Mouse (Mus musculus) brain, embryonic 14.5 days (tissue): ENCODE measurements around the gene Rasgef1b. TPM values are rescaled to one million over a fixed set of nuclear protein-coding genes. Genes with fewer than 3 reads are reported as not detected.

Experiments used
- DNase-seq: peaks from one replicate; pipeline ENCODE4 v3.0.0-alpha.2; 2011; ENCODE audit warnings: low read depth
- CTCF ChIP-seq: fragments of 200-500 bp; IDR thresholded peaks from 2 replicates; pipeline ENCODE4 v1.5.1; 2012; ENCODE audit warnings: inconsistent platforms, mild to moderate bottlenecking, moderate library complexity, borderline replicate concordance; ENCODE audit not compliant: insufficient read depth, insufficient read length; ENCODE audit errors: extremely low read depth
- POLR2A ChIP-seq: fragments of 200-500 bp; IDR thresholded peaks from 2 replicates; pipeline ENCODE4 v1.6.1; 2012; ENCODE audit warnings: mild to moderate bottlenecking, inconsistent platforms, borderline replicate concordance; ENCODE audit not compliant: poor library complexity, insufficient read depth, insufficient read length, severe bottlenecking; ENCODE audit errors: extremely low read depth
- polyA plus RNA-seq: library from polyadenylated mRNA; depleted of rRNA; stranded (reverse); fragments of >200 nt; gene quantifications from 2 replicates; pipeline ENCODE4 v1.2.3, GENCODE M21; 2012

The Rasgef1b gene
- polyA plus RNA-seq, 1 experiment, result 37.4 TPM

DNA sequence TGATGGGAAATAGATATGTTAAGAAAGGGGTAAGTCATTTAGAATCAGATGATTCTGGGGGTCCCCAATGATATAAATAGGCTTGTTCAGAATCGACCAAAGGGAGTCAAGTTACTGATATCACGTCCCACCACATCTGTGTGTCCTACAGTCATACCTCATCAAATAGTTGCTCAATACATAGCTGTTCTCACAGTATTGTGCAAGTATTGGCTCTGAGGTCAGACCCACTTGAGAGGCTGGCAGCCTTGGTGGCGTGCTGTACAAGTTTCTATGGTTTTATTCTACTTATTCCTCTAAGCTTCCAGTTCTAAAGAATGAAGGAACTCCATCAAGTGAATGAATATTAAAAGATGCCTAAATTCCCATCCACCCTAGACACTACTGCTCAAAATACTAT is 445.2 kb downstream of the Rasgef1b start:
- no peak for TF ChIP-seq POLR2A
- no peak for TF ChIP-seq CTCF
- no peak for DNase-seq

DNA sequence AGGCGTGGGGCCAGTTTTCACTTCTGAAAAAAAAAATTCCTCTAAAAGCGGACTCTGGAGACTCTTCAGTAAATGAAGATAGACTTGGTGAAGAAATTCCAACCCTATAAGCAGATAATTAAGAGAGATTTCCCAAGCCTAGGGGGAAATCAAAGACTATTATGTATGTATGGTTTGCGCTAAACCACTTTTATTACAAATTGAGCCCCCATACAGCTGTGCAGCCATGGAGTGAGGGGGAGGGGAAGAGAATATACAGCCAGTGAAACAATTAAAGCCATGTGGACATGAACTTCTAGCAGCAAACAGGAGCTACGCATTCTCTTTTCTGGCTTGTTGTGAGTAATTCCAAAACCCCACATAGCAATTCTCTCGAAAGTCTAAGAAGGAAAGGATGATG is 448.3 kb downstream of the Rasgef1b start:
- TF ChIP-seq CTCF (no peak), POLR2A (no peak)
- peak; percentile 39 for DNase-seq

DNA sequence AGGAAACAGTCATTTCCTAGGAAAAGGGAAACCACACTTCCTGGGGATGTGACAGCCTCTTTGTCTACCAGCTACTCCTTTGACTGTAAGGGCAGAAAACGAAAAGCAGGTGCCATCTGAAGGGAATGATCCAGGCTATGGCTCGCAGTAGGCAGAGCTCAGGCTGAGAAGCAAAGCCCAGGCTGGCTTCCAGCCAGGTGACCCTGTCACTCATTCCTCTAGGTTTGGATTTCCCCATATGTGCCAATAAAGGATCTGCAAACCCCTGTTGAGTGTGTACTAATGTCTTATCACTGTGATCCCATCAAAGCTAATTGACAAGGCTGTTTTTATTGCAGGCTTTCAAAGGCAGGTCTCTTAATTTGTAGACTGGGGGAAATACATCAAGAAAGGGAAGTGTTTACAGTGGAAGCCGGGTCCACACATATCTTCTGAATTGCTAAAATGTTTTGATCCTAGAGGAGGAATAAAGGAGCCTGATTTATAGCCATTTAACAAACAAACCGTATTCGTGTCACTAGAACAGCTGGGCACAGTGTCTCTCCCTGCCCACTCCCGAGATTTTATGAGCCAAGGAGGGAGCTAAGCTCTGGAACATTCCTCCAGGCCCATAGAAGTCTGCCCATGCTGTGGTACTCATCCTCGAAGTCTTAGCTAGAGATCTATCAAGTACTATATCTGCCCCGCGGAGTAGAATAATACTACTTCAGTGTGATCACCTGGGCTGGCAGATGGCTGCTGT is 449.7 kb downstream of the Rasgef1b start:
- TF ChIP-seq POLR2A (no peak), CTCF (no peak)
- peak; percentile 91 for DNase-seq

DNA sequence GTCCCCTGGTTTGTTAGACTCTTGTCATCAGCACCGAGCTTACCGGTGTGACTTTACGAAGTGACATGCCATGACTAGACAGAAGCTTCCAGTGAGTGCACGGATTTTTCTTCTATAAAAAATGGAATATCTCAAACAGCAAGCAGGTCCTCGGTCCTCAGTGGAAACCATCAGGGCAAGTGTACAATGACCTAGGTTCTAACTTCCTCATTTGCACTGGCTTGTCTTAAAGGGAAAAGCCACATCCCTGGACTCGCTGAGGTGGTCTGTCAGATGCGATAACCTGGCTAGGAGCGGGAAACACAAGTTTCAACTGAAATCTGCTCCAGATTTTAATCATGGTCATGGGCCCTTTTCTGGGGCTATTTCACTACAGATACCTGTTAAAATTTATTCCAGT is 450.5 kb downstream of the Rasgef1b start:
- no peak for DNase-seq
- TF ChIP-seq POLR2A (no peak), CTCF (no peak)

DNA sequence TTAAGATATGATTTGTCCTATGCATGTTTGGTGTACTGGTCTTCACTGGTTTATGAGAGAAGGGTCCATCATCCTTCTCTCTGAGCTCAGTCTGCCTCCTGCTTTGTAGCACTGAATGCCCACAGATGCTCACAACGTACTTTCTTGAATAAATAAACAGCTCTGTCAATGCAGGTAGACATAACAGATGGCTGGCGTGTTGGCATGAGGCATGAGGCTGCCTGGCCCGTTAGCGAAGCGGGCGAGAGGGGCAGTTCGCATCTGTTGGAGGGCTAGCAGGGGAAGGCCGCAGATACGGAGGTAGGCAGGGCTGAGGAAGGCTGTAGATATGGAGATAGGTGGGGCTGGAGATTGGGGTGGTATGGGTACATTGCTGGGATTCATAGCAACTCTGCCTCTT is 451.3 kb downstream of the Rasgef1b start:
- DNase-seq, result peak; percentile 85
- TF ChIP-seq CTCF (no peak), POLR2A (no peak)

DNA sequence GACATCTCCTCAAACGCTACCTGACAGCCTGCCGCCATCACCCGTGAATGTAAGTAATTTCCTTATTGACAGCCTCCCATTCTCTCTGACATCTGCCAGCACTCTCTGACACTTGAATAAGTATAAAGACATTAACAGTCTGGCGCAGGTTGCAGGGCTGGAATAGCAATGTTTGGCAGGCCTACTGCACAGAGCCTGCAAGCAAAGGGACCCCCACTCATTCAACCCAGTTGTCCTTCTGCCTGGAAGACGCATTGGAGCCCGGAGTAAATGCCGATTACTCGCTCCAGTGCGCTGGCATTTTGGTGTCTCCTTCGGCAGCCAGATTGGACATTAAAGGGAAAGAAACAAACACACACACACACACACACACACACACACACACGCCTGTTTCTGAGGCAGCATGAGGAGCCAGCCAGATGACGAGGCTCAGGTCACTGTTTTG is 454.7 kb downstream of the Rasgef1b start:
- TF ChIP-seq POLR2A, result no peak
- no peak for TF ChIP-seq CTCF
- DNase-seq, result peak; percentile 98

DNA sequence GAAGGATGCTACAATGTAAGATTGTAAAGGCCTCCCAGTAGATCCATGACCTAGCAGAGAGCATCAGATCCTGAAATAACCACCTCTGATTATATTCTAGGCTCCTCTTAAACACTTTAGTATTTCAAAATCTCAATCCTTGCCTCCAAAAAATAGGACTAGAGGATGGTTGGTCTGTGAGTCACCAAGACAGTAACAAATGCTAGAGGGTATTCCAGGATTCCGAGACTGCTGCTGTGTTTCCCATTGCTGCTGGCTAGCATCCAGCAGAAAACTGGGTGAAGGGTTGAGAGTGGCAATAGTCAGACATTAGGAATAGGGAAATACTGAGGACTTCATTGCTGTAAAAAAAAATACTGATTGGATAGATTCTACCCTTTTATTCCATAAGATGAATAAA is 457.3 kb downstream of the Rasgef1b start:
- TF ChIP-seq POLR2A (no peak), CTCF (no peak)
- DNase-seq, result no peak

DNA sequence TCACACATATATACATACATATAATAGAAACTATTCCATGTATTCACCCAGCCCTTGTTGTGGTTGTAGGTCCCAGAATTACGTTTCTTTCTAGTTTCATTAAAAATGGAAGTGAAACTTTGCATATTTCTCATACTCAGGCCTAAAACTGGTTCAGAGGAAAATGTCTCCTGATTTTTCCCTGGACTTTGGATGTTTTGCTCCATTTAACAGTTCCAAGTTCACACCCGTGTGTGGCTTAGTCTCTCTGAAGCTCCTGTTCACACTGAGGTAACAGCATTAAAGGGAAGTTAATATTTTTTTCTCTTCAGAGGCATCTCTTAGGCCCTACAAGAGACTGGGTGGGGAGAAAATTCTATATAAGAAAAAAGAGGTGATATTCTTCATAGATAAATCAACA is 459.7 kb downstream of the Rasgef1b start:
- TF ChIP-seq CTCF (no peak), POLR2A (no peak)
- DNase-seq, result no peak

DNA sequence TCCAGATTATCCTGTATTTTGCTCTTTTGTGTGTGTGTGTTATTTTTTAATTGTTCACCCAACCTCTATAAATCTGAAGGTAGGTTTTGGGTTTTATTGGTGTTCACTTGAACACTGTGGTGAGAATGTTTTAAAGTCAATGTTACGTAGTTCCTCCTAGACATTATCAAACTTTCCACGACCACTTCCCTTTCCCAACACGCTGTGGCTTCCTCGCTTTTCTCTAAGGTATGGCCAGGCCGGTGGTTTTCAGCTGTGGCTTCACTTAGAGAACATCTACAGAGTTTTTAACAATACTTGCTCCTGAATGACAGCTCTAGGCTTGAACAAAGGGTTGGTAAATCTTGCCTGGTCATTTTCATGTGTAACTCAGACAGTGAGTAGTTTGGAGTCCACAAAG is 461.5 kb downstream of the Rasgef1b start:
- DNase-seq, result no peak
- TF ChIP-seq POLR2A (no peak), CTCF (no peak)

DNA sequence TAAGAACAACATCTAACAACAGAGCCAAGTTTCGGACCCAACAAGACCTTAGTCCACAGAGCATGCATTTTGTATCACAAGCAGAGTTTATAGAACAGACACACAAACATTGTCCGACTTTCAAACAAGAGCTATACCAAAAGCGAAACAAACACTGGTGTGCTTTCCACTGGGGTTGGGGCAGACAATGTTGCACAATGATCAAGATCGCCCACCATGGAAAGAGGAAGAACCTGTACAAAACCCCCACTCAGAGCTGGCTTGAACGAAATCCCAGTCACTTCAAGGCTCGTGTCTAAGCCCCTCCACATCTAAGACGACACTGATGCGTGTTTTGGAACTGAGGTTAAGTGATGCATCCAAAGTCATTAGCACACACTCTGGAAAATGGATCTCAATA is 462.6 kb downstream of the Rasgef1b start:
- TF ChIP-seq CTCF (no peak), POLR2A (no peak)
- no peak for DNase-seq

DNA sequence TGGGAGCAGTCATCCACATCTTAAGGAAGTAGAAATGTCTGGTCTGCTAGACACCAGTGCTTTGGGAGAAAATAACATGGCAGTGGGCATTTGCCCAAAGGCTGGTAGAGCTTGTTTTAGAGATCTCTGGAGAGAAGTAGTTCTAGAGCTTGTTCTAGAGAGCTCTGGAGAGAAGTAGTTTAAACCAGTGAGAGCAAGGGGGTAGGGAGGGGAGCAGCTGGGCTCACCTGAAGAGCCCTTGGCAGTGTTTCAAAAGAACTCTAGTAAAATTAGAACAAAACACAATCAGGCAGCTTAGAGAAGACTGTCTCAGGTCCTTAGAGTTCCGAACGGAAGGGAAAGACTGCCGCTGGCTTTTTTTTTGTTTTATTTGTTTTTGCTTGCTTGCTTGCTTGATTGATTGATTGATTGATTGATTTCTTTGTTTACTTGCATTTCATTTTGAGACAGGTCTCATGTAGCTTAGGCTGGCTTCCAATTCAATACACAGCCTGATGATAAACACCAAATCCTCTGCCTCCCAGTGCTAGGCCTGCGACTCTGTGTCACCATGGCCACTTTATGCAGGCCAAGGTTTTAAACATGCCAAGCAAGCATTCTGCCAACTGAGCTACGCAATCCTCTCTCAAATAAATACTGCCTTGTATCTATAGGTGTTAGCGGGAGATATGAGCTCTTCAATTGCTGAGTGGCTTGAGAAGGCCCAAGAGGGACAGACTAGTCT is 466.5 kb downstream of the Rasgef1b start:
- TF ChIP-seq POLR2A, result no peak
- TF ChIP-seq CTCF, result no peak

DNA sequence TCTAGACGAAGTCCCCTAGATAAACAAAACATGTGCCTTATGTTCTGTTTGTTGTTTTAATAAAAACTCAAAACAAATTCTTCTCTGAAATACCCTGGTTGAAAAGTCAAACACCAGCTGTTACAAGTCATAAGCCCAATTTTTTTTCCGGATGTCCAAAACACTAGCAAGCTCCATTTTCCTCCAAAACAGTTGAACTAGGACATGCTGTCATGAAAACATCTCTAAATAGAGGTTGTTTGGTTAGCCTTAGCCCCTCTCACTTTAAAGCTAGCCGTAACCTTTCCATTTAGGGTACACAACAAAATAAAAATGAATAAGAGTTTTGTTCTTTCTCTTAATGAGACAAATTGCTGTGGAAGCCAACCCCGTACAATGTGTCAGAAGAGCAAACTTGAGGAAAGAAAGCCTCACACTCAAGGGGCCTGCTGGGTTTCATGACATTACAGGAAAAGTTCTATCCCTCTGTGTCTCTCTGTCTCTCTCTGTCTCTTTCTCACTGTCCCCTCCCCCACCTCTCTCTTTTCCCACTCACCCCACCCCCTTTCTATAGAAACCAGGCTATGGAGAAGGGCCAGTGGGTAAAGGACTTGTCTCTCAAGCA is 467.6 kb downstream of the Rasgef1b start:
- DNase-seq, result no peak
- no peak for TF ChIP-seq POLR2A
- TF ChIP-seq CTCF, result no peak

More for the DNA sequence above, 466.5 kb downstream of the Rasgef1b start:
- DNase-seq, result no peak

DNA sequence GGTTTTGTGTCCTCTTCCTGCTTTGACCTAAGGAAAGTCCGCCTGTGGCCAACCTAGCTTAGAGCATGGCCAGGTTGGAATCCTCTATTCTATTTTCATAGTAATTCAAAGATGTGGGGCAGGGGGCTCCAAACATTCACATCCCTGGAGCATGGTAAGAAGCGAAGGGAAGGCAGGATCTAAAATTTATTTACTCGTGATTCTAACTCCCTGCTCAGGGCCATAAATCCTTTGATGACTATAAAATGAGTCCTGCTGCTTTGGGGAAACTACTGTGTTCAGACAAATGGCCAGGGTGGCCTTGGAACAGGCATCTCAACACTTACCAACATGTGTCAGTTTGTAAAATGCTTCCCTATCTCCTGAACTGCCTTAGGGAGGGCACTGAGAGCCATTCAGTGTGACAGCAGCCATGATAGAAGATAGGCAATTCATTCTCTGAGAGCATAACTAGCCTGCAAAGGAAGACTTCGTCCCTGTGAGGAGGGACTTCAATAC is 470.8 kb downstream of the Rasgef1b start:
- TF ChIP-seq CTCF, result no peak
- TF ChIP-seq POLR2A, result no peak
- no peak for DNase-seq
